Mouse (Mus musculus): ENCODE results near the gene Prss36. TPM values are rescaled to one million over a fixed set of nuclear protein-coding genes. Genes with fewer than 3 reads are reported as not detected.

The Prss36 gene
- polyA plus RNA-seq, 2 experiments = 14.1 to 14.5 TPM

GRCm38 (mm10) chr7:127936216-127936884, 10.2 kb downstream of the Prss36 start:
- H3K27ac ChIP-seq (replicated peaks; ENCODE audit: low read depth, low read length) = no peak overlapping the region
- DNase-seq (ENCODE audit: low spot score) = no peak
- WGBS = 59% methylated on average over 18 of the region's 18 CpGs

GRCm38 (mm10) chr7:127935748-127936159, 10.8 kb downstream of the Prss36 start:
- 0 out of 2 replicates have a peak, but pooled peaks have one; percentile 5 for TF ChIP-seq POLR2A (IDR thresholded peaks at IDR 0.05; ENCODE audit: borderline replicate concordance, extremely low read depth, insufficient read depth, insufficient read length)
- no peak for DNase-seq (ENCODE audit: low spot score)
- 0 out of 2 replicates have a peak, but pooled peaks cover 8% of the 10 kb centered on the region for H3K4me1 ChIP-seq (ENCODE audit: control insufficient read depth, insufficient read depth, low read length)
- H3K27me3 ChIP-seq (ENCODE audit: control insufficient read depth, insufficient read depth, low read length) = no peaks in the 10 kb centered on the region
- peak overlapping the region; percentile 75 for H3K9ac ChIP-seq (ENCODE audit: low read depth, low read length, severe bottlenecking)
- peak; percentile 37 for ATAC-seq (ENCODE audit: low FRiP score, low read depth)
- no peaks in the 10 kb centered on the region for H3K9me3 ChIP-seq (ENCODE audit: control insufficient read depth, low read length)
- peak overlapping the region; percentile 79 for H3K27ac ChIP-seq (replicated peaks; ENCODE audit: low read depth, low read length)
- H3K4me3 ChIP-seq (replicated peaks; ENCODE audit: low read length) = peak overlapping the region; percentile 76
- under 1% methylated on average over 28 of the region's 38 CpGs for WGBS
- no peaks in the 10 kb centered on the region for H3K36me3 ChIP-seq (ENCODE audit: control insufficient read depth, insufficient read depth, low read length)
- peak overlapping the region; percentile 94 for H3K4me2 ChIP-seq (replicated peaks; ENCODE audit: low read depth, low read length, severe bottlenecking)

More at GRCm38 (mm10) chr7:127936216-127936884, 10.2 kb downstream of the Prss36 start:
- no peaks in the 10 kb centered on the region for H3K9me3 ChIP-seq (ENCODE audit: control insufficient read depth, low read length)
- no peaks in the 10 kb centered on the region for H3K36me3 ChIP-seq (ENCODE audit: control insufficient read depth, insufficient read depth, low read length)
- H3K4me1 ChIP-seq (ENCODE audit: control insufficient read depth, insufficient read depth, low read length) = 0 out of 2 replicates have a peak, but pooled peaks cover 8% of the 10 kb centered on the region
- H3K4me3 ChIP-seq (replicated peaks; ENCODE audit: low read length) = peak overlapping the region; percentile 76
- no peak for ATAC-seq (ENCODE audit: low FRiP score, low read depth)
- no peaks in the 10 kb centered on the region for H3K27me3 ChIP-seq (ENCODE audit: control insufficient read depth, insufficient read depth, low read length)
- TF ChIP-seq POLR2A (IDR thresholded peaks at IDR 0.05; ENCODE audit: borderline replicate concordance, extremely low read depth, insufficient read depth, insufficient read length) = no peak
- peak overlapping the region; percentile 94 for H3K4me2 ChIP-seq (replicated peaks; ENCODE audit: low read depth, low read length, severe bottlenecking)
- H3K9ac ChIP-seq (ENCODE audit: low read depth, low read length, severe bottlenecking) = peak overlapping the region; percentile 75

GRCm38 (mm10) chr7:127935028-127935722, 11.3 kb downstream of the Prss36 start:
- Histone ChIP-seq H3K4me3 (replicated peaks; ENCODE audit: low read length) (peak overlapping the region; percentile 76), H3K9me3 (ENCODE audit: control insufficient read depth, low read length) (no peaks in the 10 kb centered on the region), H3K36me3 (ENCODE audit: control insufficient read depth, insufficient read depth, low read length) (no peaks in the 10 kb centered on the region), H3K27ac (replicated peaks; ENCODE audit: low read depth, low read length) (peak overlapping the region; percentile 79), H3K4me2 (replicated peaks; ENCODE audit: low read depth, low read length, severe bottlenecking) (peak overlapping the region; percentile 94), H3K9ac (ENCODE audit: low read depth, low read length, severe bottlenecking) (peak overlapping the region; percentile 75), H3K27me3 (ENCODE audit: control insufficient read depth, insufficient read depth, low read length) (peaks cover 3% of the 10 kb centered on the region), H3K4me1 (ENCODE audit: control insufficient read depth, insufficient read depth, low read length) (0 out of 2 replicates have a peak, but pooled peaks cover 8% of the 10 kb centered on the region)
- ATAC-seq (ENCODE audit: low FRiP score, low read depth) (peak; percentile 96), DNase-seq (ENCODE audit: low spot score) (peak; percentile 95)
- WGBS = 7% methylated on average over 23 of the region's 32 CpGs
- 0 out of 2 replicates have a peak, but pooled peaks have one; percentile 64 for TF ChIP-seq POLR2A (IDR thresholded peaks at IDR 0.05; ENCODE audit: borderline replicate concordance, extremely low read depth, insufficient read depth, insufficient read length)

- ATAC-seq (ENCODE audit: low FRiP score, low read depth) (no peak), DNase-seq (ENCODE audit: low spot score) (no peak)
- no peak for TF ChIP-seq POLR2A (IDR thresholded peaks at IDR 0.05; ENCODE audit: borderline replicate concordance, extremely low read depth, insufficient read depth, insufficient read length)
- H3K36me3 ChIP-seq (ENCODE audit: control insufficient read depth, insufficient read depth, low read length) = no peaks in the 10 kb centered on the region
- H3K27ac ChIP-seq (replicated peaks; ENCODE audit: low read depth, low read length) = no peak overlapping the region
- H3K27me3 ChIP-seq (ENCODE audit: control insufficient read depth, insufficient read depth, low read length) = peaks cover 8% of the 10 kb centered on the region
- 83% methylated on average over 5 of the region's 5 CpGs for WGBS
- no peak overlapping the region for H3K9ac ChIP-seq (ENCODE audit: low read depth, low read length, severe bottlenecking)
- H3K4me2 ChIP-seq (replicated peaks; ENCODE audit: low read depth, low read length, severe bottlenecking) = no peak overlapping the region
- H3K4me1 ChIP-seq (ENCODE audit: control insufficient read depth, insufficient read depth, low read length) = peaks cover 15% of the 10 kb centered on the region
- no peaks in the 10 kb centered on the region for H3K9me3 ChIP-seq (ENCODE audit: control insufficient read depth, low read length)
- H3K4me3 ChIP-seq (replicated peaks; ENCODE audit: low read length) = no peak overlapping the region
These were observed 12.4 kb downstream of the Prss36 start for GRCm38 (mm10) chr7:127934075-127934474.

- H3K4me2 ChIP-seq (replicated peaks; ENCODE audit: low read depth, low read length, severe bottlenecking) = no peak overlapping the region
- peaks cover 12% of the 10 kb centered on the region for H3K27me3 ChIP-seq (ENCODE audit: control insufficient read depth, insufficient read depth, low read length)
- H3K9me3 ChIP-seq (ENCODE audit: control insufficient read depth, low read length) = no peaks in the 10 kb centered on the region
- peaks cover 18% of the 10 kb centered on the region for H3K4me1 ChIP-seq (ENCODE audit: control insufficient read depth, insufficient read depth, low read length)
- no peaks in the 10 kb centered on the region for H3K36me3 ChIP-seq (ENCODE audit: control insufficient read depth, insufficient read depth, low read length)
- no peak for TF ChIP-seq POLR2A (IDR thresholded peaks at IDR 0.05; ENCODE audit: borderline replicate concordance, extremely low read depth, insufficient read depth, insufficient read length)
- H3K4me3 ChIP-seq (replicated peaks; ENCODE audit: low read length) = no peak overlapping the region
- H3K9ac ChIP-seq (ENCODE audit: low read depth, low read length, severe bottlenecking) = no peak overlapping the region
- H3K27ac ChIP-seq (replicated peaks; ENCODE audit: low read depth, low read length) = no peak overlapping the region
- WGBS = 20% methylated on average over 13 of the region's 13 CpGs
- DNase-seq (ENCODE audit: low spot score) (no peak), ATAC-seq (ENCODE audit: low FRiP score, low read depth) (no peak)
These were observed 14.1 kb downstream of the Prss36 start for GRCm38 (mm10) chr7:127932273-127933031.
